26 mouse cellular contexts compared by ENCODE assay signal in genomic region chr4:149909551-149909950, GRCm38 (mm10). TPM values are rescaled to one million over a fixed set of nuclear protein-coding genes. Genes with fewer than 3 reads are reported as not detected.
DNase-seq lines count a peak whose midpoint lies in the region; ATAC-seq and TF ChIP-seq lines count a peak whose summit lies in the region.
"Had no signal": no experiment of that assay in that cellular context is flagged by ENCODE, and none has a peak within 500 bp of the region (broad histone marks: within the 10 kb centered on the region; RNA-seq: fewer than 3 reads in every experiment).

No protein-coding gene starts in this region.

- TF ChIP-seq CTCF in lung, postnatal 0 days (IDR thresholded peaks at IDR 0.05), result no peak
- no peak for TF ChIP-seq CTCF in lung, adult 2 months (IDR thresholded peaks at IDR 0.05; ENCODE audit: insufficient read depth, low read length)

- H3K9me3 ChIP-seq in kidney, embryonic 16.5 days (ENCODE audit: low read length), result no peaks in the 10 kb centered on the region
- no peaks in the 10 kb centered on the region for H3K9me3 ChIP-seq in lung, postnatal 0 days (ENCODE audit: low read length)
- H3K9me3 ChIP-seq: heart, embryonic 10.5 days; midbrain, embryonic 13.5 days had no signal

- ATAC-seq in kidney, embryonic 16.5 days (ENCODE audit: low FRiP score, low TSS enrichment), result no peak
- peak; percentile 63 for ATAC-seq in lung, postnatal 0 days
- ATAC-seq: activated CD4-positive, CD25-positive, alpha-beta regulatory T cell, adult 4 months; forebrain, embryonic 14.5 days; inflammation-experienced regulatory T-cells, adult 6 months; liver, postnatal 0 days; midbrain, embryonic 13.5 days had no signal

- H3K36me3 ChIP-seq in kidney, embryonic 16.5 days (ENCODE audit: insufficient read depth, low read length), result 0 out of 2 replicates have a peak, but pooled peaks cover 4% of the 10 kb centered on the region
- H3K36me3 ChIP-seq in lung, postnatal 0 days (ENCODE audit: insufficient read depth, low read length), result 0 out of 2 replicates have a peak, but pooled peaks cover 3% of the 10 kb centered on the region
- H3K36me3 ChIP-seq: midbrain, embryonic 13.5 days had no signal

- 85% methylated on average over 13 of the region's 13 CpGs for WGBS in kidney, embryonic 16.5 days
- WGBS in lung, postnatal 0 days, result 77% methylated on average over 13 of the region's 13 CpGs
- 80% methylated on average over 13 of the region's 13 CpGs for WGBS in lung, adult 2 months

- no peak overlapping the region for H3K27ac ChIP-seq in kidney, embryonic 16.5 days (ENCODE audit: low read length)
- H3K27ac ChIP-seq in lung, postnatal 0 days (ENCODE audit: low read length), result no peak overlapping the region
- H3K27ac ChIP-seq: gastrocnemius, adult 2 months; heart, embryonic 10.5 days; hindbrain, embryonic 14.5 days; midbrain, embryonic 13.5 days had no signal

- H3K4me2 ChIP-seq in kidney, embryonic 16.5 days (replicated peaks; ENCODE audit: low read depth, low read length), result no peak overlapping the region
- no peak overlapping the region for H3K4me2 ChIP-seq in lung, postnatal 0 days (replicated peaks; ENCODE audit: low read depth, low read length)
- H3K4me2 ChIP-seq: hindbrain, embryonic 14.5 days; liver, embryonic 11.5 days; midbrain, embryonic 13.5 days had no signal

- H3K9ac ChIP-seq in kidney, embryonic 16.5 days (replicated peaks; ENCODE audit: low read length), result no peak overlapping the region
- H3K9ac ChIP-seq in lung, postnatal 0 days (replicated peaks; ENCODE audit: low read depth), result no peak overlapping the region
- H3K9ac ChIP-seq: hindbrain, embryonic 14.5 days; liver, postnatal 0 days; midbrain, embryonic 13.5 days had no signal

- DNase-seq in kidney, adult 9 months, result peak; percentile 61
- peak; percentile 25 for DNase-seq in lung, postnatal 0 days (ENCODE audit: low spot score)
- no peak for DNase-seq in lung, adult 2 months
- peak; percentile 69 for DNase-seq in fat pad, adult 2 months (ENCODE audit: extremely low read depth, low read depth, low spot score)
- DNase-seq in lung, postnatal 36 days, result peak; percentile 36
- DNase-seq in natural killer cell, adult 2 months (ENCODE audit: low spot score in 2 of 2), result no peak
- no peak for DNase-seq in gastrocnemius, postnatal 10 days
- DNase-seq: adrenal gland, adult 8-10 months; cerebellum, adult 18-20 months; cerebellum, postnatal 25 days; embryo, embryonic 11 days; gastrocnemius, adult 2 months; heart, postnatal 4 days; liver, postnatal 0 days; right cerebral cortex, postnatal 25 days had no signal

- no peaks in the 10 kb centered on the region for H3K27me3 ChIP-seq in kidney, embryonic 16.5 days (ENCODE audit: insufficient read depth, low read length)
- no peaks in the 10 kb centered on the region for H3K27me3 ChIP-seq in lung, postnatal 0 days (replicated peaks; ENCODE audit: insufficient read depth, low read length)
- H3K27me3 ChIP-seq: midbrain, embryonic 13.5 days; Patski had no signal

- H3K4me3 ChIP-seq in kidney, embryonic 16.5 days (ENCODE audit: low read length), result no peak overlapping the region
- H3K4me3 ChIP-seq in lung, postnatal 0 days (ENCODE audit: low read depth, low read length), result no peak overlapping the region
- no peak overlapping the region for H3K4me3 ChIP-seq in lung, adult 2 months (replicated peaks; ENCODE audit: extremely low read depth, low read depth, low read length)
- H3K4me3 ChIP-seq: gastrocnemius, adult 2 months; heart, embryonic 10.5 days; midbrain, embryonic 13.5 days had no signal

- TF ChIP-seq POLR2A in lung, adult 2 months (IDR thresholded peaks at IDR 0.05; ENCODE audit: borderline replicate concordance, extremely low read depth, low read depth, low read length), result no peak

- peaks cover 58% of the 10 kb centered on the region for H3K4me1 ChIP-seq in kidney, embryonic 16.5 days (ENCODE audit: insufficient read depth, low read length)
- no peaks in the 10 kb centered on the region for H3K4me1 ChIP-seq in lung, postnatal 0 days (ENCODE audit: insufficient read depth, low read depth, low read length)
- no peaks in the 10 kb centered on the region; the same call in 1 of the 2 replicates for H3K4me1 ChIP-seq in lung, adult 2 months (ENCODE audit: control insufficient read depth, insufficient read depth, low read length)

- TF ChIP-seq EP300 in lung, postnatal 0 days (IDR thresholded peaks at IDR 0.05), result no peak

RNA-seq across cellular contexts. Expression of gene Spsb1, which starts 45.3 kb away (rescaled TPM):
- polyA plus RNA-seq in kidney, embryonic 16.5 days (2015; fragmentation: Nextera tagmentation; extraction: Ambion mirVana), result 10.9 and 14.2 TPM in 2 replicates
- polyA plus RNA-seq in lung, postnatal 0 days (2015; fragmentation: Nextera tagmentation; extraction: Ambion mirVana), result 14.6 and 19.2 TPM in 2 replicates
- polyA plus RNA-seq in lung, adult 2 months (2012; rRNA removed), result 20.2 and 23.4 TPM in 2 replicates
- total RNA-seq in gastrocnemius, postnatal 10 days (2021), result 10 to 100 TPM; 18.9 to 21.1 TPM
- total RNA-seq: granulocyte monocyte progenitor cell, adult 5-6 weeks; monocyte, adult 5-6 weeks had no signal

Comparison
In these comparisons a context has a peak if more than half of its experiments do, and no peak if none do; other contexts are left out.
1. DNase-seq: peak in kidney, adult 9 months (single experiment), lung, postnatal 0 days (single experiment), fat pad, adult 2 months (single experiment) and lung, postnatal 36 days (single experiment); none in lung, adult 2 months (single experiment), natural killer cell, adult 2 months (0 of 2) and gastrocnemius, postnatal 10 days (single experiment).